Mouse (Mus musculus) hindbrain, postnatal 0 days (tissue): ENCODE measurements around the gene Jmjd1c. TPM values are rescaled to one million over a fixed set of nuclear protein-coding genes. Genes with fewer than 3 reads are reported as not detected.
"Not testable (repeated sequence)": the region's sequence is repeated elsewhere in the genome, so short reads cannot be mapped to it uniquely, and the experiment has no call there.

Experiments
- ATAC-seq: fragments of 200-750 bp; cut with Nextera tagmentation; 2 replicates; pipeline ENCODE4 v1.8.0; 2017; ENCODE audit warnings: mild to moderate bottlenecking, moderate TSS enrichment, moderate library complexity
- DNase-seq: peaks from one replicate; pipeline ENCODE4 v3.0.0-alpha.2; 2015; ENCODE audit warnings: low spot score
- H3K27ac ChIP-seq: fragments of 300-500 bp; sonication (generic); 2 replicates; pipeline ENCODE4 v1.5.1; 2014; ENCODE audit warnings: mild to moderate bottlenecking
- H3K27me3 ChIP-seq: fragments of 300-500 bp; sonication (generic); 2 replicates; pipeline ENCODE4 v1.6.1; 2014; ENCODE audit warnings: low read length, mixed read lengths; ENCODE audit not compliant: insufficient read depth
- H3K36me3 ChIP-seq: fragments of 300-500 bp; sonication (generic); 2 replicates; pipeline ENCODE4 v1.6.1; 2014; ENCODE audit warnings: low read length, mixed read lengths; ENCODE audit not compliant: insufficient read depth
- H3K4me1 ChIP-seq: fragments of 300-500 bp; sonication (generic); 2 replicates; pipeline ENCODE4 v1.6.1; 2014; ENCODE audit warnings: antibody characterized with exemption, low read length, mixed read lengths; ENCODE audit not compliant: insufficient read depth
- H3K4me2 ChIP-seq: fragments of 300-500 bp; sonication (generic); 2 replicates; pipeline ENCODE4 v1.6.1; 2014; ENCODE audit warnings: low read depth, mild to moderate bottlenecking, low read length, moderate library complexity, mixed read lengths
- H3K4me3 ChIP-seq: fragments of 300-500 bp; sonication (generic); 2 replicates; pipeline ENCODE4 v1.5.1; 2014; ENCODE audit warnings: low read length
- H3K9ac ChIP-seq: fragments of 300-500 bp; sonication (generic); replicated peaks from 2 replicates; pipeline ENCODE4 v1.6.1; 2014; ENCODE audit warnings: mild to moderate bottlenecking, low read length, moderate library complexity, mixed read lengths
- H3K9me3 ChIP-seq: fragments of 300-500 bp; sonication (generic); 2 replicates; pipeline ENCODE4 v1.6.1; 2016; ENCODE audit warnings: low read length, mixed read lengths
- CTCF ChIP-seq: IDR thresholded peaks from 2 replicates; pipeline ENCODE4 v1.5.1; 2016; ENCODE audit warnings: antibody characterized with exemption, control low read depth, low read depth
- WGBS: fragments of 180-500 bp; shearing (Covaris S2); extraction: QIAGEN DNeasy Blood & Tissue Kit; methylation state at CpG from one replicate; pipeline ENCODE4 v1.1.7; 2014; 5-methylcytosine and 5-hydroxymethylcytosine counted together
- polyA plus RNA-seq: library from polyadenylated mRNA; unstranded; fragments of >200 nt; fragmentation: Nextera tagmentation; extraction: Ambion mirVana; gene quantifications from 2 replicates; pipeline ENCODE4 v1.2.1, GENCODE M21; 2015
- total RNA-seq: library from RNA; depleted of rRNA; stranded (reverse); fragments of >200 nt; gene quantifications from 2 replicates; pipeline ENCODE4 v1.2.3, GENCODE M21; 2014

Gene Jmjd1c
- total and polyA plus RNA-seq, 2 experiments from 2014 or later, result 45.4 to 54.1 TPM

- Histone ChIP-seq H3K9me3 (no peaks in the 10 kb centered on the region), H3K4me3 (no peak overlapping the region), H3K36me3 (0 out of 2 replicates have a peak, but pooled peaks cover 4% of the 10 kb centered on the region), H3K4me2 (no peak overlapping the region), H3K27me3 (no peaks in the 10 kb centered on the region), H3K9ac (no peak overlapping the region), H3K4me1 (peaks cover 26% of the 10 kb centered on the region), H3K27ac (no peak overlapping the region)
- 40% methylated on average over 9 of the region's 9 CpGs for WGBS
- ATAC-seq (no peak), DNase-seq (peak; percentile 35)
- no peak for TF ChIP-seq CTCF
Measured at GRCm38 (mm10) chr10:67108096-67108495, 12.2 kb downstream of the Jmjd1c start.

DNA sequence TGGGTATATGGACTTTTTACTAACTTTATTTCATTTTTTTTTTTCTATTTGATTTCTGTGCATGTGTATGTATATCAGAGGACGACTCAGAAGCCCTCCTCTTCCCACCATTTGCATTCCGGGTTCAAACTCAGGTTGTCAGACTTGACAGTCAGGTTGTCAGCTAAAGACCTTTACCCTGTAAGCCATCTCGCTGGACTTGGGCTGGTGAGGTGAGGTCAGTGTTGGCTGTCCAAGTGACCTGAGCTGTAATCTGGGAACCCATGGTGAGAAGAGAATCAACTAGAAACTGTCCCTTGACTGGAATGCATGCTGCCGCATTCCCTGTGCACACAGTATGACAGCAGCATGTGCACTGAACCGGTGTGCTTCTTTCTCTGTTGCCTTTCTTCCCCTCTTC, 13.7 kb downstream of the Jmjd1c start:
- H3K4me2 ChIP-seq, result no peak overlapping the region
- ATAC-seq, result no peak
- no peak for TF ChIP-seq CTCF
- H3K4me1 ChIP-seq, result peaks cover 16% of the 10 kb centered on the region
- H3K27me3 ChIP-seq, result no peaks in the 10 kb centered on the region
- H3K27ac ChIP-seq, result no peak overlapping the region
- no peaks in the 10 kb centered on the region for H3K9me3 ChIP-seq
- WGBS, result 93% methylated on average over 5 of the region's 5 CpGs
- DNase-seq, result no peak
- no peak overlapping the region for H3K4me3 ChIP-seq
- H3K36me3 ChIP-seq, result 0 out of 2 replicates have a peak, but pooled peaks cover 4% of the 10 kb centered on the region
- H3K9ac ChIP-seq, result no peak overlapping the region

- WGBS, result 55% methylated on average over 14 of the region's 14 CpGs
- Histone ChIP-seq H3K27me3 (no peaks in the 10 kb centered on the region), H3K36me3 (0 out of 2 replicates have a peak, but pooled peaks cover 4% of the 10 kb centered on the region), H3K4me2 (no peak overlapping the region), H3K9ac (no peak overlapping the region), H3K9me3 (no peaks in the 10 kb centered on the region), H3K27ac (no peak overlapping the region), H3K4me3 (no peak overlapping the region), H3K4me1 (peaks cover 10% of the 10 kb centered on the region)
- ATAC-seq, result no peak
- no peak for TF ChIP-seq CTCF
- peak; percentile 1 for DNase-seq
Measured at GRCm38 (mm10) chr10:67111044-67111798, 15.3 kb downstream of the Jmjd1c start.

- no peak for DNase-seq
- H3K9me3 ChIP-seq, result no peaks in the 10 kb centered on the region
- ATAC-seq, result no peak
- TF ChIP-seq CTCF, result no peak
- H3K36me3 ChIP-seq, result 0 out of 2 replicates have a peak, but pooled peaks cover 4% of the 10 kb centered on the region
- no peak overlapping the region for H3K9ac ChIP-seq
- no peak overlapping the region for H3K4me2 ChIP-seq
- 86% methylated on average over 5 of the region's 5 CpGs for WGBS
- H3K4me1 ChIP-seq, result peaks cover 11% of the 10 kb centered on the region
- no peak overlapping the region for H3K4me3 ChIP-seq
- no peak overlapping the region for H3K27ac ChIP-seq
- no peaks in the 10 kb centered on the region for H3K27me3 ChIP-seq
Measured at GRCm38 (mm10) chr10:67111799-67112177, 15.9 kb downstream of the Jmjd1c start.

- not testable (repeated sequence) for DNase-seq, H3K9ac ChIP-seq, H3K27me3 ChIP-seq, H3K36me3 ChIP-seq, H3K4me2 ChIP-seq, ATAC-seq, H3K4me3 ChIP-seq, H3K9me3 ChIP-seq, H3K27ac ChIP-seq, H3K4me1 ChIP-seq
- 84% methylated on average over 5 of the region's 5 CpGs for WGBS
Measured at GRCm38 (mm10) chr10:67112967-67113366, 17.0 kb downstream of the Jmjd1c start.

DNA sequence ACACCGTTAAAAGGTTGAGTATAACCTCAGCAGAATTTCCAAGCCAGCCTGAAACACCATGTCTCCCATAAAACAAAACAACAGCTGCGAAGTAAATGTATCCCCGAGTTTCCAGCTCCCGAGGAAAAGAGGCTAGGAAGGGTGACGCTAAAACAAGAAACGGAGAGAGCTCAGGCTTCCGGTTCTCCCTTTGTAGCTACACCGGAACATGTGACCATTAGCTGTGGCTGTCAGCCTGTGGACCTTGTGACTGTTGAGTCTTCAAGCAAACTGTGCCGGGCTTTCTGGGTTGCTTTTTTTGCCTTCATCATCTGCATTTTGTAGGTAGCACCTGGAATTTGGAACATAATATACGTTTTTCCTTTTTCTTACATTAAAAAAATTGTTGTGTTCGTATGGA, 17.9 kb downstream of the Jmjd1c start:
- no peak overlapping the region for H3K4me2 ChIP-seq
- H3K36me3 ChIP-seq, result 0 out of 2 replicates have a peak, but pooled peaks cover 3% of the 10 kb centered on the region
- no peaks in the 10 kb centered on the region for H3K27me3 ChIP-seq
- H3K27ac ChIP-seq, result no peak overlapping the region
- no peaks in the 10 kb centered on the region for H3K9me3 ChIP-seq
- ATAC-seq (no peak), DNase-seq (peak; percentile 1)
- H3K4me3 ChIP-seq, result no peak overlapping the region
- TF ChIP-seq CTCF, result no peak
- WGBS, result 85% methylated on average over 11 of the region's 11 CpGs
- peaks cover 2% of the 10 kb centered on the region; the same call in 1 of the 2 replicates for H3K4me1 ChIP-seq
- no peak overlapping the region for H3K9ac ChIP-seq

GRCm38 (mm10) chr10:67115115-67115514, 19.2 kb downstream of the Jmjd1c start:
- WGBS, result 13% methylated on average over 6 of the region's 6 CpGs
- Histone ChIP-seq H3K4me1 (peaks cover 2% of the 10 kb centered on the region; the same call in 1 of the 2 replicates), H3K9ac (no peak overlapping the region), H3K36me3 (no peaks in the 10 kb centered on the region), H3K9me3 (no peaks in the 10 kb centered on the region), H3K4me3 (no peak overlapping the region), H3K27ac (peak overlapping the region; percentile 58; the same call in 1 of the 2 replicates), H3K27me3 (no peaks in the 10 kb centered on the region), H3K4me2 (no peak overlapping the region)
- ATAC-seq, result no peak
- peak; percentile 37 for DNase-seq
- no peak for TF ChIP-seq CTCF
